ENCODE assay signal across 1 mouse cellular context in the genomic region with DNA sequence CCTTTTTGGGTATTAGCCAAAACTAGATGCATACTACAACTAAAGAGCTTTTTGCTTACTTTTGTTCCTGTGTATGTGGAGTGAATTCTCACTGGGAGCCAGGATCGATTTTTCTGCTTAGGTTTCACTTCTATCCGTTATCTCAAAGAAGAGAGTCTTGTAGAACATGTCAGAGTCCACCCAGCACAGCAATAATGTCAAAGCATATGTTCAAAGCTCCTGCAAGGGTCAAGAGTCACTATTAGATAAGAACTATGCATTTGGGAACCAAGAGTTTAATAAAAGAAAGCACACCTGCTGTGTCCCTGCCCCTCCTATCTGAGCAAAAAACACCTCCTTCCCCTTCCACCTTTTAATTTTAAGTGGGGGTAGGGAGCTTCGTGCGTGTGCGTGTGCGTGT.
TF ChIP-seq lines count a peak whose summit lies in the region.

No protein-coding gene starts in this region.

TF ChIP-seq in CH12.LX, 34 proteins besides CTCF, POLR2A, EP300 and RAD21 (continued from another document):
- no peak for TF ChIP-seq E2F4 (IDR thresholded peaks at IDR 0.05; ENCODE audit: insufficient replicate concordance, low read depth, low read length)
- no peak for TF ChIP-seq NRF1 (IDR thresholded peaks at IDR 0.05; ENCODE audit: low read depth, low read length)
- TF ChIP-seq SIN3A (IDR thresholded peaks at IDR 0.05; ENCODE audit: low read length): no peak
- no peak for TF ChIP-seq CHD1 (IDR thresholded peaks at IDR 0.05; ENCODE audit: low read depth, low read length)
- TF ChIP-seq HCFC1 (IDR thresholded peaks at IDR 0.05; ENCODE audit: low read depth, low read length): no peak
- TF ChIP-seq USF2 (conservative IDR thresholded peaks at IDR 0.05; ENCODE audit: low read depth, low read length): no peak
- no peak for TF ChIP-seq KAT2A (IDR thresholded peaks at IDR 0.05; ENCODE audit: insufficient replicate concordance, low read length)
TF ChIP-seq in CH12.LX: peak in this region for 0.
